ENCODE assay signal across 13 mouse cellular contexts in genomic region chr1:132915849-132916493, GRCm38 (mm10). TPM values are rescaled to one million over a fixed set of nuclear protein-coding genes. Genes with fewer than 3 reads are reported as not detected.
A peak's percentile ranks its signal among the peaks of the same experiment; 100 is the strongest.
DNase-seq lines count a peak whose midpoint lies in the region; ATAC-seq and TF ChIP-seq lines count a peak whose summit lies in the region.
"Had no signal": no experiment of that assay in that cellular context is flagged by ENCODE, and none has a peak within 500 bp of the region (broad histone marks: within the 10 kb centered on the region; RNA-seq: fewer than 3 reads in every experiment).

No protein-coding gene starts in this region.

- 19% methylated on average over 6 of the region's 6 CpGs for WGBS in cerebellum, adult 2 months
- 32% methylated on average over 6 of the region's 6 CpGs for WGBS in midbrain, embryonic 14.5 days

- no peaks in the 10 kb centered on the region for H3K9me3 ChIP-seq in midbrain, embryonic 14.5 days (ENCODE audit: control insufficient read depth, low read length)
- H3K9me3 ChIP-seq: liver, embryonic 15.5 days had no signal

- DNase-seq in cerebellum, adult 2 months = peak; percentile 63 to 67
- DNase-seq in cerebellum, postnatal 25 days = peak; percentile 59 to 63
- peak; percentile 55 for DNase-seq in layer of hippocampus, adult 9-10 months (ENCODE audit: low spot score)
- DNase-seq in midbrain, embryonic 14.5 days = peak; percentile 67
- DNase-seq in urinary bladder, postnatal 36 days (ENCODE audit: low spot score in 2 of 2) = no peak
- no peak for DNase-seq in lung, postnatal 36 days
- DNase-seq in kidney, postnatal 14 days = no peak
- DNase-seq: adrenal gland, postnatal 14 days; kidney, adult 9 months; spleen, adult 18-20 months; thymus, postnatal 36 days had no signal

- no peaks in the 10 kb centered on the region for H3K27me3 ChIP-seq in cerebellum, adult 2 months (ENCODE audit: control insufficient read depth, insufficient read depth, low read length)
- no peaks in the 10 kb centered on the region for H3K27me3 ChIP-seq in midbrain, embryonic 14.5 days (ENCODE audit: control insufficient read depth, insufficient read depth, low read length)

- no peak overlapping the region for H3K4me3 ChIP-seq in cerebellum, adult 2 months (replicated peaks; ENCODE audit: insufficient read depth, low read depth, low read length)
- no peak overlapping the region for H3K4me3 ChIP-seq in midbrain, embryonic 14.5 days (replicated peaks; ENCODE audit: low read depth, low read length)
- H3K4me3 ChIP-seq: liver, embryonic 15.5 days had no signal

- H3K4me1 ChIP-seq in cerebellum, adult 2 months (ENCODE audit: control insufficient read depth, insufficient read depth, low read length) = peaks cover 48% of the 10 kb centered on the region
- peaks cover 38% of the 10 kb centered on the region for H3K4me1 ChIP-seq in midbrain, embryonic 14.5 days (ENCODE audit: control insufficient read depth, insufficient read depth, low read length)
- H3K4me1 ChIP-seq: liver, embryonic 15.5 days had no signal

- H3K4me2 ChIP-seq in midbrain, embryonic 14.5 days (ENCODE audit: low read length) = no peak overlapping the region
- H3K4me2 ChIP-seq: heart, embryonic 11.5 days; liver, embryonic 15.5 days had no signal

- ATAC-seq in midbrain, embryonic 14.5 days (ENCODE audit: low FRiP score, low TSS enrichment) = no peak

- no peak overlapping the region for H3K27ac ChIP-seq in cerebellum, adult 2 months (ENCODE audit: insufficient read depth, low read length)
- H3K27ac ChIP-seq in midbrain, embryonic 14.5 days (replicated peaks; ENCODE audit: low read depth, low read length) = no peak overlapping the region
- H3K27ac ChIP-seq: liver, embryonic 15.5 days had no signal

- TF ChIP-seq CTCF in cerebellum, adult 2 months (IDR thresholded peaks at IDR 0.05; ENCODE audit: borderline replicate concordance, insufficient read depth, low read depth, low read length) = no peak

- no peaks in the 10 kb centered on the region for H3K36me3 ChIP-seq in midbrain, embryonic 14.5 days (ENCODE audit: control insufficient read depth, insufficient read depth, low read length)
- H3K36me3 ChIP-seq: liver, embryonic 15.5 days had no signal

- no peak overlapping the region for H3K9ac ChIP-seq in midbrain, embryonic 14.5 days (replicated peaks; ENCODE audit: low read length)
- H3K9ac ChIP-seq: liver, embryonic 15.5 days had no signal

- TF ChIP-seq POLR2A in cerebellum, adult 2 months (IDR thresholded peaks at IDR 0.05; ENCODE audit: borderline replicate concordance, insufficient read depth, low read length) = no peak

RNA-seq across cellular contexts. Expression of gene Lrrn2, which starts 35.9 kb away (rescaled TPM):
- polyA plus RNA-seq in cerebellum, adult 2 months (2012; rRNA removed) = 73.4 and 80.5 TPM in 2 replicates
- polyA plus RNA-seq in midbrain, embryonic 14.5 days (2014; fragmentation: Nextera tagmentation; extraction: Ambion mirVana) = 36.5 and 37.0 TPM in 2 replicates

Comparison
In these comparisons a context has a peak if more than half of its experiments do, and no peak if none do; other contexts are left out.
1. DNase-seq: peak in cerebellum, adult 2 months (2 of 2), cerebellum, postnatal 25 days (2 of 2), layer of hippocampus, adult 9-10 months (single experiment) and midbrain, embryonic 14.5 days (single experiment); none in urinary bladder, postnatal 36 days (0 of 2), lung, postnatal 36 days (single experiment) and kidney, postnatal 14 days (single experiment).